Mouse (Mus musculus) adrenal gland, adult 2 months (tissue): ENCODE data around the gene Lenep. TPM values are rescaled to one million over a fixed set of nuclear protein-coding genes. Genes with fewer than 3 reads are reported as not detected.

Experiments used
- DNase-seq: peaks from one replicate; pipeline ENCODE4 v3.0.0; 2021
- polyA plus RNA-seq: library from polyadenylated mRNA; depleted of rRNA; stranded (reverse); fragments of >200 nt; gene quantifications from 2 replicates; pipeline ENCODE4 v1.2.3, GENCODE M21; 2012
- total RNA-seq, 2 experiments: library from RNA; stranded (reverse); gene quantifications; 2 replicates each; pipeline ENCODE4 v1.2.3; 2021

Lenep gene
- total and polyA plus RNA-seq, 3 experiments: 0.58 to 1.8 (median 1.7) TPM

DNA sequence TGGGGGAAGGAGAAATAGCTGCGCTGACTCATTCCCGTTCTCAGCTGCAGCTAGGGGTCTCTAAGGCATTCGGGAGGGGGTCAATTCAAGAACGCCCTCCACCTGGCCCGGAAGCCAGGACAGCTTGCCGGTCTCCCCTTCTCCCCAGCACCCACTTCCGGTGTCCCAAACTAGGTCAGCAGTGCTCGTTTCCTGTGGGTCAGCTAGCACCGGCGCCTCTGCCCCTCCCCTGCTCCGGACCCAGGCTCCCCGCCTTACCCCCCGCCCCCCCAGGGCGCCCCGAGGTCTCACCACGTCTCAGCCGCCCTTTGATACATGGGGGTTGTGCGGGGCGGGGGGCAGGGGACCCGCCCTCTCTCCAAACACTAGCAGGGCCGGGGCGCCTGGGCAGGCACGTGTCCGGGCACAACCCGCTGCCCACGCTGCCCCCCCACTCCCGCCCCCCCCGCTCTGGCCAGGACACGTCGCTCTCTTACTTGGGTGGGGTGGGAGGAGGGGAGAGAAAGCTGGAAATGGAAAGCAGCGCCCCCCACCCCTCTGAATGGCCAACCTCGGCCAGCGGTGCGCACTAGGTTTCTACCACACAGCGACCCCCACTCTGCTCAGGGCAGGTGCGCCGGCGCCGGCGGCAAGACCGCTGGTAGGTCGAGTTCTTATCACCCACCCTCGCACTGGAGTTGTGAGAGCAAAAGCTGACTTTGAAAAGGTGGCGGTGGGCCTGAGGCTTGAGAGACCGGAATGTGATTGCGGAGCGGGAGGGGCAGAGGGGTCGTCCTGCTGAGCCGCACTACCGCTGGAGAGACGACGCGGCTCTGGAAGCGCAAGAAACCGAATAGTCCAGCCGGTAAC lies 10.7 kb downstream of the Lenep start:
- DNase-seq: peak; percentile 91

DNA sequence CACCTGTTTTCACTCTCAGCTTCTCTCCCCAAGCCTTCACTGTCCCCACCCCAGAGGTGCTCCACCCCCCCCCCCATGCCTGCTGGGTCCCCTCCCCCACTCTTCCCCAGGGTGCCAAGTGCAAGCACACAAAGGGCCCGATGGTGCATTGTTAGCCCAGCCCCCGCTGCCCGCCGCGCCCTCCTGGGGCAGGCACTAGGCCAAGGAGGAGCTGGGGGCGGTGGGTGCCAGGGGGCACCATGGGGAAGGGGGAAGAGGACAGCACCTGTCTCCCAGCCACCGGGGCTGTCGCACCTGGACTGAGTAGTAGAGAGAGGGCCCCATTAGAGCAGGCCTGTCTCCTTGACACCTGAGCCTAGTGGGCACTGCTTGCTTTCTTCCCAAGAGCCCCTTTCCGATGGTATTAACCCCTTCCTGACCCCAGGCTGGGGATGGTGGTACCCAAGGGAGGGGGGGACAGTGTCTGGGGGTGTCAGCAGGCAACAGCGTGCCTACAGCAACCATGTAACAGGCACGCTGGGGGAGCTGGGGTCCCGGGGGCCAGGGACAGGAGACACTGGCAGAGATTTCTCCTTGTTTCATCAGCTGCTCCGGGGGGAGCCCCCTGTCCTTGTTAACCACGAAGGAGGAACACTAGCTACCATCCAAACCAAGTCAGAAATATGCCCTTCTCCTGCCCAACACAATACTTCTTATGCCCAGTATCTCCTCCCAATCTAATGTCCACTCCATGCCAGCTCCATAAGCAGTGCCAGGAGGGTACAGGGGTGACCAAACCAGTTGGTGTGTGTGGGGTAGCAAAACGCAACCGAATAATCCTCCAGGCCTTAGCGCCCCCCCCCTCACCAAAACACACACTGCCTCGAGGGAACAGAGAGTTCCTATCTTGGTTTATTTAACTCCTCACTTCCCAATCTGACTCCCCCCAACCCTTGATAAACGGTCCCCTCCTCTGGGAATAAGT lies 11.6 kb downstream of the Lenep start:
- peak; percentile 68 for DNase-seq

DNA sequence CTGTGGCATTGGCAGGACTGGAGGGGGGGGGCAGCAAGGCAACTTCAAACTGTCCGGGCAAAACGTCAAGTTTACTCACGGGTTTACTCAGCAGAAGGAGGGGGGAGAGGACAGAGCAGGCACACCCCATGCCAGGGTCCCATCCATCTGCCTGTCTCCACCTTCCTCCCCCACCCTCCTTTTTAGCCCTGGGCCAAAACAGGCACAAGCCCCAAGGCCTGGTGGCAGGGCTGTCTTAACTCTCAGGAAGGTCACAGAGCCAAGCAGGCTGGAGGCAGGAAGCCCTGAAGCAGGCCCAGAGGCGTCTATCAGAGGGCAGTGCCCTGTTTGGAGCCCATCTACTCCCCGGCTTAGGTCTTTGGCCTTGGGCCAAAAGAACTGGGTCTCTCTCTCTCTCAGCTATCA lies 12.5 kb downstream of the Lenep start:
- peak; percentile 92 for DNase-seq

DNA sequence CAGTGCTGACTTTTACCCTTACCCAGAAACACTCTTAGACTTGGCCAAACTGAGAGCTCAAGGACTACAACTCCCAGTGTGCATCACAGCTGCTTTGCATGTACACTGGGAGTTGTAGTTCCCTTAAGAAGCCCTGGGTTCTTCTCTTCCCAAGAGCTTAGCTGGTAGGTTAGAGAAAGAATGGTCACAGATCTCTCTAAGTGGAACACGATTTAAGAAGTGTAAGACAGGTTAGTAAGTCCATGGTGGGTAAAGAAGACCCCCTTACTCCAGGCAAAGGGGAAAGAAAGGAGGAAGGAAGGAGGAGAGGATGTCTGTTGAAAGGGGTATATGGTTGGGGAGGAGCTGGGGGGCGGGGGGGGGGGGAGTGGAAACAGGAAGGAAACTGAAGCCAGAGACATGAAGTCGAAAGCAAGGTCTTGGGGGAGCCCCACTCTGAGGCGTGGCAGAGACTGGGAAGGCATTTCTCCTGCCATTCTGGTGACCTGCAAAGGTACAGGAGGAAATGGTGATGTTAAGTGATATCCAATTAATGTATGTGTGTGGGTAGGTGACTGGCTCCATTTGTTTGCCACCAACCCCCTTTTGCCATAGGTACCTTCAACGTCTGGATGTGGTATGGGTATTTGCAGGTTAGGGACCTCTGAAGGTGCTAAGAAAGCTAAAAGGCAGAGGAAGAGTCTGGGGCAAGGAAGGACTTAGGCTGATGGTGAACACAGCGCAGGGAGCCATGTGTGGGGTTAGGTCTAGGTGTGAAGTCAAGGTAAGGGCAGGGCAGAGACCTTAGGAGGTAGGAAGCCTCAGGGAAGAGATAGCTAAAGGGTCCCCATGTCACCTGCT lies 13.5 kb downstream of the Lenep start:
- no peak for DNase-seq

DNA sequence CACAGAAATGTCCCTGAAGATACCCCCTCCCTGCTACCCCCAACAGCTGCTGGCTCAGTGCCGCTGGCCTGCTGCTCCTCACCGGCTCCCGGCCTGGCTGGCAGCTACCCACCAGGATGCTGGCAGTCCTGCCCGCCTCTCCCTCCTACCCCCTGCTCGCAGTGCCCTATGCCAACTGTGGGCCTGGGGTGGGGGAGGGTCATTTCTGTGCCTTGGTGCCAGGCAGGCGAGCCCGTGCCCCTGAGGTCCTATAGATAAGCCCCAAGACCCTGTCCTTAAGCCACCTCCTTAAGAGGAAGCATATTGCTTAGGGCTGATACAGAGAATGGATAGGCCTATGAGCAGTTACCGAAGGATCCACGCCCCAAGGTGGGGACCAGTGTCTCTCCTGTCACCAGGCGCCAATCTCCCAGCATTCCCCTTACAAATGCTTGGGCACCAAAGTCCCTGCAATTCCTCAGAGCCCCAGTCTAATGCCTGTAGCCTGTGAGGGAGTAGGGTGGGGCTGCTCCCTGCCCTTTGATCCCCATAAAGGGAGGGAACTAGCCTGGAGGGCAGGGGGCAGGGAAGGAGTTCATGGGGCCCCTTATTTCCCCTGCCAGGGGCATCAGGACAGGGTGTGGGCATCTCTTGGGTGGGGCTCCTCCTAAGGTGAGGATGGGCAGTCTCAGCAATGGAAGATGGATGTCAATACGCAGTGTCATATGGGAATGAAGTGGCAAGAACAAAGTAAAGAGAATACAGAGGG lies 14.3 kb downstream of the Lenep start:
- DNase-seq: peak; percentile 68

DNA sequence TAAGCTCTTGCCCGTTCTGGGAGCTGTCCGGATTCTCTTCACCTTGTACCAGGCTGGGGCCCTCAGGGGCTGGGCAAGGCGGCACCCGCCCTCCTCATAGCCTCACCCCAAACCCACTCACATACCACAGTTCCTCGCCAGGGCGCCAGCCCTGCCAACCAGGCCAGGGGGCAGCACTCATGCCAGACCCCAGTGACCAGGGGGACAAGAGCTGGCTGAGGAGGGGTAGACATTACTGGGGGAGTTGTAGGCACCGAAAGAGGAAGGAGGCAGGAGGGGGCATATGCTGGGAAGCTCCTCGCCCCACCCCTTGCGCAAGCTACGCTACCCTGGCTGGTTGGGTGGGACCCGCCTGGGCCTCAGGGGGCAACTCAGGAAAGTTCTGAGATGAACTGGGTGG lies 15.0 kb downstream of the Lenep start:
- DNase-seq: peak; percentile 63

DNA sequence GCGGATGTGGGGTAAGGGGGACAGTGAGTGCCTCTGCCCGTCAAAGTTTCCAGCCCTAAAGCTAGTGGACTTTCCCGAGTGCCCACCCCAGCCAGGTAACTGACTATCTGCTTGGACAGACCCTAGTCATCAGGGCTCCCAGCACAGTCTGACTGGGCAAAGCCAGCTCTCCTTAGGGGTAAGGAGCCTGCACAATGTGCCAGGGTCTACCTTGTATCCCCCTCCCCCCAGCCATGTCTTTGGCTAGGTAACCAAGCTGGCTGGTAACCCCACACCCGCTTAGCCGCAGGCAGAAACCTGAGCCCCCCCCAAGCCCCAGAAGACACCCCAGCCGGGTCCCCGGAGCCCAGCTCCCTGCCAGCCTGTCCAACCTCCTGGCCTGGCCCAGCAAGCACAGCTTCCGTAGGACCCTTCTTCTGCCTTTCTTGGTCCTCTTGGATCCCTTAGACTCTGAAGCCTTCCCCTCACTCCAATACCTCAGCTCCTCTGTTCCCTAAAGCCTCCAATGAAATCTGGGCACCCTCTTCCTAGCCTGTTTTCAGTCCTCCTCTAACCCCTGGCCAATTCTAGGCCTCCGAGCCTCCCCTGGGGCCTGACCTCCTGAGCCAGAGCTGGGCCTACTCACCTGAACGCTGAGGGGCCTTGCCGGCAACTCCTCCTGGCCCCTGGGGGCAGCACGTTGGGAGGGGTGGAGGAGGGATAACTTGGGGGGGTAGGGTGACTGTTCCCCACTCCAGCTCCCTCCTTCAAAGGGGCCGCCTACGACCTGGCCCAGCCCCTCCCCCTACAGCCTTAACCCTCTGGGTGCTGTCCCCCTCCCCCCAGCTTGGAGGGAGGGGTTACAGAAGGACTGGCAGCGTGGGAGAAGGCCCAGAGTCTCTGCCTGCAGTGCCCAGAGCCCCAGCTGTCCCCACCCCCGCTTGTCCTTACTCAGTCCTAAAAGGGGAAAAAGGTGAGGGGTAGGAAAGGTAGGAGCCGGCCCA lies 15.9 kb downstream of the Lenep start:
- peak; percentile 43 for DNase-seq

DNA sequence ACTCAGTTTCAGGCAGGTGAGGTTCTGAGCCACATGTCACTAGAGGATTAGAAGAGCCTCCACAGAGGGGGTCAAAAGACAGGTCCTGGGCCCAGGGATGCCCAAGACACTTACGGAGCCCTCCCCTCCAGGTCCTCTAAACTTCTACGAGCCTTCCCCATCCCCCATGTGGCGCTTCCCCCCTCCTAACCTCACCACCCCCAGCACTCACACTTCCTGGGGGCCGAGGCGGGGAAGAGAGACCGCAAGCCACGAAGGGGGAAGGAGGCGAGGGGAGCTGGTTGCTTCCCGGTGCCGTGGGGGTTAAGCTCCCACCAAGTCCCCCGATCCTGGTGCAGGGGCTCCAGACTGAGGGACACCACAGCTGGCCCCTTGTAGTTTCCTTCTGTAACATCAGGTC lies 17.1 kb downstream of the Lenep start:
- DNase-seq: no peak

DNA sequence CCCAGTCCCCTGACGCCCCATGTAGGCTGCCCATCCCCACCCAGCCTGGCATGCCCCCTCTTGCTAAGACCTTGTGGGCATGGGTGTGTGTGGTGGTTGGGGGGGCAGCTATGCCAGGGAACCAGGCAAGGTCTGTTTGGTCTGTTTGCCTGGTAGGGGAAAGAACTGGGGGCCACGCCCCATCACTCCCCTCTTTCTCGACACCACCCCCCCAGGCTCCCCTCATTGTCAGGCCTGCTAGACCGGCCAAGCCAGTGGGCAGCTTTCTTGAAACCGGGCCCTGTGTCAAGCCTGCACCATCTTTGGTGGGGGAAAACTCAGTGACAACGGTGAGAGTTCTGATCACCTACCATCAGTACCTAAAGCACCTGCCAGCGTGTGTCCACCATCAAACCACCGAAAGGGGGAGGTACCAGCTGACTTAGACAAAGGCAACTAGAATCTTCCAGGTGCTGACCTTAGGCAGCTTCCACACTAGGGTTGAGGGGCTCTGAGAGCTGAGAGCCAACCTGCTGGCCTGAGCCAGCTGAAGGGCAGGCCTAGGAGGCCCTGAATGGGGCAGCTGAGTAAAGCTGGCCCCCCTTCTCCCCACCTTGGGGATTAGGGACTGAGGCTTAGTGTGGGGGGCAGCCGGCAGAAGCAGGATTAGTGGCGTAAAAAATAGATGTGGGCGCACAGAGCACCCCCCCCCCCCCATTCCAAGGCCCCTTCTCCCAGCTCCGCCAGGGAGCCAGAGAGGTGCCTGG lies 18.1 kb downstream of the Lenep start:
- DNase-seq: no peak

DNA sequence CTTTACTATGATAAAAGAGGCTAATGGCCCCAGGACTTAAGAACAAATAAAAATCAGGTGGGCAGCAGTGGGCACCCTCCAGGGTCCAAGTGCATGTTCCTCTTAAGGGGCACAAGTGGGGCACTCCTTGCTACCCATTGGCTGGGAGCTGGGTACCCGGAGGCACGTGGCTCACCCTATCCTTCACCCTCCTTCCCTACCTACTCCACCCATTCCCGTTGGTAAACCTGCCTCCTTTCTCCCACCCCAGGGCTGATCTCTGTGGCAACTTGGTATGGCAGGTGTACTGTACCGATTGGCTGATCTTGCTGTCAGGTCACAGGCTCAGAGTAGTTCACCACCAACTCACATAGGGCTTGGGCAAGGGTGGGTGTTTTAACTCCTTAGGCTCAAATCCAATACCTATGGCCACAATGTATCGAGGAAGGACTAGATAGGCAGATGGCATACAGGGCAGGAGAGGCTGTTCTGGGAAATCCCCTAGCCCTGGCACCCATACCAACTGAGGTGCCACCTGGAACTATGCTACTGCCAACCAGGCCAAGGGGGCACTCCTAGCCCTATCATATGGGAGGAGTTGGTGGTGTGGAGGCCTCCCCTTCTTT lies 18.8 kb downstream of the Lenep start:
- DNase-seq: no peak

DNA sequence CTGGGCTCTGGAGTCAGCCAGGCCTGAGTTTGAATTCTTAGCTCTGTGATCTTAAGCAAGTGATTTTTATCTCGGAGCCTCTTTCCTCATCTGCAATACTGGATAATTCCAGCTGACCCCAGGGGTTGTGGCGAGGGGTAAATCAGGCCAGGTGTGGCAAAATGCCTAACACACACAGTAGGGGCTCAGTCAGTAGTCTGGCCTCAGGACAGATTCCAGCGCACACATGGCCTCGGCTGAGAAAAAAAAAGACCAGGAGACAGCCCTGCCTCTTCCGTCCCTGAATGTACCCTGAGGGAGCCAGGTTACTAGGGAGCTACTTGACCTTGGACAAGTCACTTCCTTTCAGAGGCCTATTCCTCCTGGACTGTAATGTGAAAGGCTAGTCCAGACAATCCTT lies 19.6 kb downstream of the Lenep start:
- DNase-seq: no peak

DNA sequence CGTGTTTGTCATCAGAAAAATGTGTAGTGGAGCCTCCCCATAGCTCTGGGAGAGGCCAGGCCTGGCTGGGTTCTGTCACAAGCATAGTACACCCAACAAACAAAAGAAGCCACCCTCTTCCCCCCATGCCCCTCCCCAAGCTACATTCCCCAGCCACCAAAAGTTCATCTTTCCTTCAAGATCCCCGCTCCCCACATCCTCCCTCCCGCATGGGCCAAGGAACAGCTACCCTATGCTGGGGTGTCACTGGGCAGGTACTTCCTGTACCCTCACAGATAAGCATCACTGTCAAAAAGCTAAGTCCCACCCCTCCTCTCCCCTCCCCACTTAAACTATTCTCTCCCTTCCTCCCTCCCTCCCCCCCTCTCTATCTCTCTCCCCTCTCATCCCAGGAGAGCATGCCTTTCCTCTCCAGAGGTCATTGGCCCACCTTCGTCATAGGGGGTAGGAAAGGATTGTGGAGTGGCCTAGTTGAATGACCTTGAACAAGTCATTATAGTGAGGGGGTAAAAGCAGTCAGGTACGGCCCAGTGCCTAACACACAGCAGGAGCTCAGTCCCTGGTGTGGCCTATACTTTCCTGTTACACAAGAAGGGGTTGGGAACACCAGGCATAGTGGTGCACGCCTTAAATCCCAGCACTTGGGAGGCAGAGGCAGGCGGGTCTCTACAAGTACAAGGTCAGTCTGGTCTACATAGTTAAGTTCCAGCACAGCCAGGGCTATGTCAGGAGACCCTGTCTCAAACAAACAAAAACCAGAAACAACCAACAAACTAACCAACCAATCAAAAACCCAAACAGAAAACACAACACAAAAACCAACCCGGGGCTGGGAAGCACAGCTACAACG lies 20.3 kb downstream of the Lenep start:
- peak; percentile 2 for DNase-seq

DNA sequence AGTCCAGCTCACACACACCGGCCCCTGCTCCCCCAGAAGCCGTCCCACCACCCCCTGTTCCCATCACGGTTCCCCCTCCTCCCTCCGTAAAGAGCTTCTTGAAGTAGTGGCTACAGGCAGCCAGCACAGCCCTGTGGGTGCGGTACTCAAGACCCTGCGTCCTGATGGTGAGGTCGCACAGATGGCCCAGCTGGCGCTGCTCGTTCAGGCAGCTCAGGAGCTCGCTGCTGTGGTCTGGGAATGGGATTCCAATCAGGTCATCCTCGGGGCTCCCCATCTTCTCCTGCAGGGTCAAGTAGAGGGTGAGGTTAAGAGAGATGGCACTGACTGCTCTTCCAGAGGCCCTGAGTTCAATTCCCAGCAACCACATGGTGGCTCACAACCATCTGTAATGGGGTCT lies 21.4 kb downstream of the Lenep start:
- no peak for DNase-seq

DNA sequence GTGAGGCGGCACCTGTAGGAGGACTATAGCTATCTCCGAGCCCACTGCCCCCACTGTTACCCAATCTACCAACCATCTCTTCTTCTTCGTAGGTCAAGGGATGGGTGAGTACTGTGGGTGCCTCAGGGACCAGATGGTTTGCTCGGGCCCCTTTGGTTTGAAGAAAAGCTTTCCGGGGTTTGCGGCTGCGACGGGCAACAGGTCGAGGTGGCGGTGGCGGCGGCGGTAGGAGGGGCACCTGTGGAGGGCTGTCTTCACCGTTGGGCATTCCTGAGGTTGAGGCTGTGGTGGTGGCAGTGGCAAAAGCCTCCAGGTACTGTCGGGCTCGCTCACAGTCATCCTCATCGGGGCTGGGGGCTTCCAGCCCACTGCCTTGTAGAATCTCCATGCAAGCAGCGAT lies 21.9 kb downstream of the Lenep start:
- no peak for DNase-seq

DNA sequence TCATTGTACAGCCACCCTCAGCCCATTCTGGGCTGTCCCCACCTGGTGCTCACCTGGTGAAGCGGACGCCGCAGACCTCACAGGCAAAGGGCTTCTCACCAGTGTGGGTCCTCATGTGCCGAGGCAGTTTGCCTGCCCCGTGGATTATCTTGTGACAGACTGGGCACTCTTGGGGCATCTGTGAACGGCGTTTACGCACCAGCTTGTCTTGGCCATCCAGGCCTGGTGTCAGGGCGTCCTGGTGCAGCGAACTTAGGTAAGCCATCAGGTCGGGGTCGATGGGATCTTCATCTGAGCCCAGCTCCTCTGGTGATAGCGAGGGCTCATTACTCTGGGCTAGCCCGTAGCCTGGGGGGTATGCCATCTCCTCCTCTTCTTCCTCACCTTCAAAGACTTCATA lies 22.3 kb downstream of the Lenep start:
- no peak for DNase-seq

DNA sequence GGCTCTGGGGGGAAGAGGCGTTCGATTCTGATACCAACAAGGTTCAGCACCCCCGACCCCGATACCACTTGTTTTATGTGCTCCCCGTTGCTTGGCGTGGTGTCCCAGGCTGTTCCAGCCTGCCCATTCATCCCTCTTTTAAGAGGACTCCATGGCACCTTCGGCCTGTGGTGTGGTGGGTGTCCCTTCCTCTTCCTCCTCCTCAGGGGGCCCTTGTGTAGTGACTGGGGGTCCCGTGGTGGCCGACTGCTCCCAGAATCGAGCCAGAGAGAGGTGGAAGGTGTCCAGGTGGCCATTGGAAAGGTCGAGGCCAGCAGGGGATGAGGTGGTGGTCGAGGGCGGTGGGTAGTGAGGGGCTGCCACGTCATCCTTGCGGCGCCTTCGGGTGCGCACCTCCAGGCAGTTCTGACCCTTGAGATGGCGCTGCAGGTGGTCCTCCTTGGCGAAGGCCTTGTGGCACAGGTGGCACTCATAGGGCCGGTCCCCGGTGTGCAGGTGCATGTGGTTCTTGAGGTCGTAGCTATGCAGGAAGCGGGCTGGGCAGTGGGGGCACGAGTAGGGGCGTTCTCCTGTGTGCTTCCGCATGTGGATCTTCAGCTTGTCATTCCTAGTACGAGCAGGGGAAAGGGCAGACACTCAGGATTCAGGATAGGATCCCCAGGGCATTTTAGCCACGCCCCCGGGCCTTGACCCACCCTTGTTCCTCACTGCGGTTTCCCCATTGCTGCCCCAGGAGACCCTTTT lies 23.0 kb downstream of the Lenep start:
- DNase-seq: peak; percentile 42
